Mouse (Mus musculus) mammary gland, adult 2 months (tissue): Measurements from ENCODE around the gene Spata32. TPM values are rescaled to one million over a fixed set of nuclear protein-coding genes. Genes with fewer than 3 reads are reported as not detected.

ENCODE experiments used
- polyA plus RNA-seq: library from polyadenylated mRNA; depleted of rRNA; stranded (reverse); fragments of >200 nt; gene quantifications from 2 replicates; pipeline ENCODE4 v1.2.3, GENCODE M21; 2012; ENCODE audit warnings: low replicate concordance; rRNA removed

Spata32 gene
- polyA plus RNA-seq: not detected in 2 replicates

GRCm38 (mm10) chr11:103217790-103218516 is at the start of gene Spata32:
TSS of gene Spata32 (minus strand) at chr11:103218432.

GRCm38 (mm10) chr11:103267346-103268219 is 49.4 kb upstream of the Spata32 start, which contains the start of gene Map3k14:
TSS of gene Map3k14 (minus strand) at chr11:103267472.

GRCm38 (mm10) chr11:103208458-103208857 is 9.8 kb downstream of the Spata32 start, which contains the start of gene 1700023F06Rik:
TSS of gene 1700023F06Rik (minus strand) at chr11:103208558.

GRCm38 (mm10) chr11:103170494-103171285 is 47.5 kb downstream of the Spata32 start, which contains the start of gene Fmnl1:
TSS of gene Fmnl1 (plus strand) at chr11:103171107.

Other genes with a start within 250 kb of the Spata32 start
- gene Nmt1, start 190.2 kb downstream of the Spata32 start, polyA plus RNA-seq: 32.0 and 53.6 TPM in 2 replicates
- 76.9 and 78.1 TPM in 2 replicates for gene Dcakd, start 190.1 kb downstream of the Spata32 start, polyA plus RNA-seq
- gene Plcd3, start 116.8 kb downstream of the Spata32 start, polyA plus RNA-seq: 27.0 and 29.3 TPM in 2 replicates
- gene Acbd4, start 116.8 kb downstream of the Spata32 start, polyA plus RNA-seq: 85.8 and 135 TPM in 2 replicates
- 13.3 and 18.0 TPM in 2 replicates for gene Hexim1, start 102.2 kb downstream of the Spata32 start, polyA plus RNA-seq
- 5.1 and 6.1 TPM in 2 replicates for gene Hexim2, start 86.0 kb downstream of the Spata32 start, polyA plus RNA-seq
- gene Fmnl1, start 47.3 kb downstream of the Spata32 start, polyA plus RNA-seq: 48.8 and 86.1 TPM in 2 replicates
- 0.83 and 2.0 TPM in 2 replicates for gene 1700023F06Rik, start 9.9 kb downstream of the Spata32 start, polyA plus RNA-seq
- gene Map3k14, start 49.0 kb upstream of the Spata32 start, polyA plus RNA-seq: 18.7 and 28.6 TPM in 2 replicates
- 36.0 and 79.3 TPM in 2 replicates for gene Arhgap27, start 145.3 kb upstream of the Spata32 start, polyA plus RNA-seq
- 34.5 TPM in 2 replicates for gene Plekhm1, start 194.3 kb upstream of the Spata32 start, polyA plus RNA-seq